22 mouse cellular contexts compared by ENCODE assay signal in genomic region chr1:172711396-172711795, GRCm38 (mm10). TPM values are rescaled to one million over a fixed set of nuclear protein-coding genes. Genes with fewer than 3 reads are reported as not detected.
DNase-seq lines count a peak whose midpoint lies in the region; ATAC-seq and TF ChIP-seq lines count a peak whose summit lies in the region.
"Had no signal": no experiment of that assay in that cellular context is flagged by ENCODE, and none has a peak within 500 bp of the region (broad histone marks: within the 10 kb centered on the region; RNA-seq: fewer than 3 reads in every experiment).

No protein-coding gene starts in this region.

- H3K4me1 ChIP-seq in heart, embryonic 13.5 days: peaks cover 7% of the 10 kb centered on the region; the same call in 1 of the 2 replicates
- H3K4me1 ChIP-seq in lung, embryonic 16.5 days (replicated peaks; ENCODE audit: control insufficient read depth, insufficient read depth, low read length): no peaks in the 10 kb centered on the region
- H3K4me1 ChIP-seq in embryonic facial prominence, embryonic 15.5 days: peaks cover 10% of the 10 kb centered on the region; the same call in 1 of the 2 replicates
- H3K4me1 ChIP-seq in stomach, postnatal 0 days (replicated peaks; ENCODE audit: control insufficient read depth, insufficient read depth): no peaks in the 10 kb centered on the region
- H3K4me1 ChIP-seq in hindbrain, postnatal 0 days (ENCODE audit: insufficient read depth, low read length): no peaks in the 10 kb centered on the region
- H3K4me1 ChIP-seq: forebrain, embryonic 10.5 days had no signal

- intact Hi-C loops in heart, postnatal 36 days (cut with DNase I): no loop called here

- H3K9me3 ChIP-seq in heart, embryonic 13.5 days: no peaks in the 10 kb centered on the region
- no peaks in the 10 kb centered on the region for H3K9me3 ChIP-seq in lung, embryonic 16.5 days (ENCODE audit: control insufficient read depth, low read length)
- H3K9me3 ChIP-seq in embryonic facial prominence, embryonic 15.5 days (replicated peaks): no peaks in the 10 kb centered on the region
- no peaks in the 10 kb centered on the region for H3K9me3 ChIP-seq in stomach, postnatal 0 days (ENCODE audit: control insufficient read depth, low read length)
- no peaks in the 10 kb centered on the region for H3K9me3 ChIP-seq in hindbrain, postnatal 0 days (ENCODE audit: low read length)
- H3K9me3 ChIP-seq: forebrain, embryonic 10.5 days; midbrain, embryonic 10.5 days had no signal

- H3K4me2 ChIP-seq in heart, embryonic 13.5 days: no peak overlapping the region
- H3K4me2 ChIP-seq in lung, embryonic 16.5 days (ENCODE audit: low read depth, low read length): no peak overlapping the region
- no peak overlapping the region for H3K4me2 ChIP-seq in embryonic facial prominence, embryonic 15.5 days (replicated peaks)
- no peak overlapping the region for H3K4me2 ChIP-seq in stomach, postnatal 0 days (replicated peaks; ENCODE audit: low read depth)
- H3K4me2 ChIP-seq in hindbrain, postnatal 0 days (ENCODE audit: low read depth, low read length): no peak overlapping the region
- H3K4me2 ChIP-seq: hindbrain, embryonic 14.5 days had no signal

- no peak for TF ChIP-seq CTCF in stomach, postnatal 0 days (IDR thresholded peaks at IDR 0.05; ENCODE audit: low read depth)
- no peak for TF ChIP-seq CTCF in hindbrain, postnatal 0 days (IDR thresholded peaks at IDR 0.05; ENCODE audit: low read depth)

- peak overlapping the region; percentile 70 for H3K27ac ChIP-seq in heart, embryonic 13.5 days (replicated peaks)
- H3K27ac ChIP-seq in lung, embryonic 16.5 days (ENCODE audit: low read length): peak overlapping the region; percentile 27
- peak overlapping the region; percentile 75 for H3K27ac ChIP-seq in embryonic facial prominence, embryonic 15.5 days (replicated peaks)
- H3K27ac ChIP-seq in stomach, postnatal 0 days (replicated peaks): 0 out of 2 replicates have a peak overlapping the region, but pooled peaks have one; percentile 6
- no peak overlapping the region for H3K27ac ChIP-seq in hindbrain, postnatal 0 days
- H3K27ac ChIP-seq: forebrain, embryonic 10.5 days; hindbrain, embryonic 14.5 days; midbrain, embryonic 10.5 days had no signal

- H3K4me3 ChIP-seq in heart, embryonic 13.5 days: no peak overlapping the region
- no peak overlapping the region for H3K4me3 ChIP-seq in lung, embryonic 16.5 days (ENCODE audit: low read length)
- no peak overlapping the region for H3K4me3 ChIP-seq in embryonic facial prominence, embryonic 15.5 days (replicated peaks)
- no peak overlapping the region for H3K4me3 ChIP-seq in stomach, postnatal 0 days (ENCODE audit: low read depth, low read length)
- H3K4me3 ChIP-seq in hindbrain, postnatal 0 days (ENCODE audit: low read length): no peak overlapping the region
- H3K4me3 ChIP-seq: forebrain, embryonic 10.5 days; midbrain, embryonic 10.5 days had no signal

- WGBS in heart, embryonic 13.5 days: 53% methylated on average over 2 of the region's 2 CpGs
- 33% methylated on average over 2 of the region's 2 CpGs for WGBS in lung, embryonic 16.5 days
- WGBS in embryonic facial prominence, embryonic 15.5 days: 18% methylated on average over 2 of the region's 2 CpGs
- WGBS in stomach, postnatal 0 days: 50% methylated on average over 2 of the region's 2 CpGs
- WGBS in hindbrain, postnatal 0 days: 71% methylated on average over 2 of the region's 2 CpGs

- no peaks in the 10 kb centered on the region for H3K36me3 ChIP-seq in heart, embryonic 13.5 days
- H3K36me3 ChIP-seq in lung, embryonic 16.5 days (ENCODE audit: control insufficient read depth, insufficient read depth, low read length): no peaks in the 10 kb centered on the region
- H3K36me3 ChIP-seq in embryonic facial prominence, embryonic 15.5 days: no peaks in the 10 kb centered on the region
- no peaks in the 10 kb centered on the region for H3K36me3 ChIP-seq in stomach, postnatal 0 days (ENCODE audit: control insufficient read depth, insufficient read depth, low read length)
- no peaks in the 10 kb centered on the region for H3K36me3 ChIP-seq in hindbrain, postnatal 0 days (ENCODE audit: insufficient read depth, low read length)
- H3K36me3 ChIP-seq: forebrain, embryonic 10.5 days; midbrain, embryonic 10.5 days had no signal

- ATAC-seq in heart, embryonic 13.5 days (ENCODE audit: extremely low read depth, insufficient number of reproducible peaks, low FRiP score, low TSS enrichment): no peak
- ATAC-seq in lung, embryonic 16.5 days (ENCODE audit: low read depth): peak; percentile 67; the same call in 1 of the 2 replicates
- ATAC-seq in embryonic facial prominence, embryonic 15.5 days (ENCODE audit: insufficient number of reproducible peaks, low FRiP score, low TSS enrichment, low read depth): no peak
- ATAC-seq in stomach, postnatal 0 days (ENCODE audit: low FRiP score, low TSS enrichment): no peak
- no peak for ATAC-seq in hindbrain, postnatal 0 days
- ATAC-seq: CD4-positive, CD25-positive, alpha-beta regulatory T cell, adult 4 months had no signal

- no peak for DNase-seq in heart, postnatal 36 days
- DNase-seq in lung, postnatal 4 days: no peak
- DNase-seq in stomach, postnatal 0 days (ENCODE audit: low spot score): no peak
- no peak for DNase-seq in hindbrain, postnatal 0 days (ENCODE audit: low spot score)
- DNase-seq: adrenal gland, postnatal 36 days; gastrocnemius, postnatal 36 days; kidney, adult 18-20 months; retina, postnatal 1 day; thymus, adult 2 months had no signal

- 0 out of 2 replicates have a peak, but pooled peaks cover 9% of the 10 kb centered on the region for H3K27me3 ChIP-seq in heart, embryonic 13.5 days (replicated peaks)
- H3K27me3 ChIP-seq in lung, embryonic 16.5 days (ENCODE audit: control insufficient read depth, insufficient read depth, low read depth, low read length): no peaks in the 10 kb centered on the region
- H3K27me3 ChIP-seq in embryonic facial prominence, embryonic 15.5 days: no peaks in the 10 kb centered on the region
- H3K27me3 ChIP-seq in stomach, postnatal 0 days (ENCODE audit: control insufficient read depth, insufficient read depth, low read length): no peaks in the 10 kb centered on the region
- H3K27me3 ChIP-seq in hindbrain, postnatal 0 days (ENCODE audit: insufficient read depth, low read length): no peaks in the 10 kb centered on the region

- TF ChIP-seq EP300 in stomach, postnatal 0 days (optimal IDR thresholded peaks at IDR 0.05): no peak

- H3K9ac ChIP-seq in heart, embryonic 13.5 days: no peak overlapping the region
- no peak overlapping the region for H3K9ac ChIP-seq in lung, embryonic 16.5 days (ENCODE audit: low read length)
- no peak overlapping the region for H3K9ac ChIP-seq in embryonic facial prominence, embryonic 15.5 days
- no peak overlapping the region for H3K9ac ChIP-seq in stomach, postnatal 0 days (ENCODE audit: low read length)
- H3K9ac ChIP-seq in hindbrain, postnatal 0 days (replicated peaks; ENCODE audit: low read length): no peak overlapping the region
- H3K9ac ChIP-seq: hindbrain, embryonic 14.5 days had no signal

RNA-seq across cellular contexts. Expression of gene Crp, which starts 13.5 kb away (rescaled TPM):
- polyA plus RNA-seq in heart, embryonic 13.5 days (2015; fragmentation: Nextera tagmentation; extraction: Ambion mirVana): 0.21 and 0.92 TPM in 2 replicates
- total RNA-seq in heart, postnatal 36 days (2021): not detected
- polyA plus RNA-seq in lung, embryonic 16.5 days (2015; fragmentation: Nextera tagmentation; extraction: Ambion mirVana): 0.14 and 1.0 TPM in 2 replicates
- polyA plus RNA-seq in embryonic facial prominence, embryonic 15.5 days (2015; fragmentation: Nextera tagmentation; extraction: Ambion mirVana): not detected in 2 replicates
- 0.28 and 0.74 TPM in 2 replicates for polyA plus RNA-seq in stomach, postnatal 0 days (2015; fragmentation: Nextera tagmentation; extraction: Ambion mirVana)
- total RNA-seq in hindbrain, postnatal 0 days (2014; rRNA removed): not detected in 2 replicates
- polyA plus RNA-seq in hindbrain, postnatal 0 days (2015; fragmentation: Nextera tagmentation; extraction: Ambion mirVana): 0.10 and 0.14 TPM in 2 replicates
- total RNA-seq: MEL; neutrophil, adult 5-6 weeks had no signal
- polyA plus RNA-seq: CD4-positive, CD25-positive, alpha-beta regulatory T cell, adult 4 months; forebrain, embryonic 10.5 days; frontal cortex, adult 2 months; large intestine, adult 2 months; limb, embryonic 11.5 days; midbrain, embryonic 10.5 days; small intestine, adult 2 months had no signal
